Mouse (Mus musculus): ENCODE data around the gene Slc26a9.

GRCm38 (mm10) chr1:131726586-131726985, 17.2 kb upstream of the Slc26a9 start:
- no peak for TF ChIP-seq CTCF (IDR thresholded peaks at IDR 0.05; ENCODE audit: borderline replicate concordance, control insufficient read depth, extremely low read depth, insufficient read depth, low read length, poor library complexity)
- no peak for TF ChIP-seq POLR2A (IDR thresholded peaks at IDR 0.05; ENCODE audit: control insufficient read depth, extremely low read depth, insufficient read depth, low read length, poor library complexity)
